Mouse (Mus musculus) embryonic stem cell, embryonic (primary cell): ENCODE data around the gene Ttc33.

Experiments
- CTCF ChIA-PET, 4 experiments: fragments of 300-600 bp in 2 of 4; fragments of 350-600 bp in 2 of 4; sonication (Branson Sonifier 250); formaldehyde crosslinking; loops; one replicate each; lab custom pipeline; 2022; ENCODE audit warnings: inconsistent platforms in 2 of 4; lab: Charles Lee
- POLR2A ChIA-PET, 4 experiments: fragments of 300-600 bp in 2 of 4; fragments of 350-600 bp in 2 of 4; sonication (Branson Sonifier 250); formaldehyde crosslinking; loops; one replicate each; lab custom pipeline; 2022; ENCODE audit warnings: antibody characterized with exemption in 4 of 4, inconsistent platforms in 1 of 4; lab: Charles Lee

Ttc33 gene

GRCm38 (mm10) chr15:5243959-5244905 is 58.9 kb downstream of the Ttc33 start, which contains the start of gene Ptger4:
TSS of gene Ptger4 (minus strand) at chr15:5244187.
- ChIA-PET CTCF (interaction anchor here in 3 of 4 experiments (0.6 to 1.3 kb wide), 4 partner anchors 9 to 965 kb away, joined by 3 to 16 read pairs (median 4); no protein-coding TSS in a partner anchor), POLR2A (interaction anchor here in 3 of 4 experiments (0.5 to 2.3 kb wide), 14 partner anchors 8 to 430 kb away, joined by 3 to 13 read pairs (median 4); partner anchors contain the start of genes Rpl37 (in 1 of the 3) and Ttc33 (in 1 of the 3))

- ChIA-PET POLR2A (no interaction called here), CTCF (interaction anchor here in 1 of 4 experiments (1.5 kb wide), 1 partner anchor 13 kb away, joined by 5 read pairs; no protein-coding TSS in a partner anchor)
Measured at GRCm38 (mm10) chr15:5250182-5250581, 64.9 kb downstream of the Ttc33 start.

- CTCF ChIA-PET = no interaction called here
- POLR2A ChIA-PET = no interaction called here
Measured at GRCm38 (mm10) chr15:5260183-5260582, 74.9 kb downstream of the Ttc33 start.

- ChIA-PET CTCF (interaction anchor here in 1 of 4 experiments (0.7 kb wide), 1 partner anchor 10 kb away, joined by 7 read pairs; no protein-coding TSS in a partner anchor), POLR2A (no interaction called here)
Measured at GRCm38 (mm10) chr15:5261004-5261403, 75.7 kb downstream of the Ttc33 start.

- ChIA-PET CTCF (no interaction called here), POLR2A (interaction anchor here in 2 of 4 experiments (0.7 to 0.9 kb wide), 2 partner anchors 24 to 25 kb away, joined by 3 read pairs; no protein-coding TSS in a partner anchor)
Measured at GRCm38 (mm10) chr15:5262095-5262667, 76.9 kb downstream of the Ttc33 start.

- ChIA-PET POLR2A (interaction anchor here in 2 of 4 experiments (0.7 to 0.9 kb wide), 2 partner anchors 24 kb away, joined by 3 read pairs; no protein-coding TSS in a partner anchor), CTCF (no interaction called here)
Measured at GRCm38 (mm10) chr15:5262874-5263504, 77.7 kb downstream of the Ttc33 start.

GRCm38 (mm10) chr15:5266095-5266494 is 80.8 kb downstream of the Ttc33 start:
- ChIA-PET POLR2A (no interaction called here), CTCF (no interaction called here)
